Mouse (Mus musculus) embryonic facial prominence, embryonic 13.5 days (tissue): ENCODE results near the gene Mtap. TPM values are rescaled to one million over a fixed set of nuclear protein-coding genes. Genes with fewer than 3 reads are reported as not detected.

ENCODE experiments used
- ATAC-seq: fragments of 200-750 bp; cut with Nextera tagmentation; 2 replicates; pipeline ENCODE4 v1.8.0; 2017; ENCODE audit warnings: low read depth; ENCODE audit not compliant: insufficient number of reproducible peaks, insufficient read depth, low FRiP score, low TSS enrichment
- H3K27ac ChIP-seq: fragments of 300-500 bp; sonication (generic); 2 replicates; pipeline ENCODE4 v1.5.1; 2015; ENCODE audit warnings: moderate library complexity, mild to moderate bottlenecking, inconsistent platforms
- H3K27me3 ChIP-seq: fragments of 300-500 bp; sonication (generic); 2 replicates; pipeline ENCODE4 v1.6.1; 2015; ENCODE audit warnings: mild to moderate bottlenecking, inconsistent platforms
- H3K36me3 ChIP-seq: fragments of 300-500 bp; sonication (generic); 2 replicates; pipeline ENCODE4 v1.6.1; 2015; ENCODE audit warnings: mild to moderate bottlenecking, inconsistent platforms
- H3K4me1 ChIP-seq: fragments of 300-500 bp; sonication (generic); 2 replicates; pipeline ENCODE4 v1.6.1; 2015; ENCODE audit warnings: inconsistent platforms
- H3K4me2 ChIP-seq: fragments of 300-500 bp; sonication (generic); 2 replicates; pipeline ENCODE4 v1.6.1; 2015; ENCODE audit warnings: moderate library complexity, mild to moderate bottlenecking, inconsistent platforms
- H3K4me3 ChIP-seq: fragments of 300-500 bp; sonication (generic); 2 replicates; pipeline ENCODE4 v1.5.1; 2015; ENCODE audit warnings: mild to moderate bottlenecking, inconsistent platforms
- H3K9ac ChIP-seq: fragments of 300-500 bp; sonication (generic); 2 replicates; pipeline ENCODE4 v1.6.1; 2015; ENCODE audit warnings: mild to moderate bottlenecking, inconsistent platforms
- H3K9me3 ChIP-seq: fragments of 300-500 bp; sonication (generic); 2 replicates; pipeline ENCODE4 v1.6.1; 2016; ENCODE audit warnings: inconsistent platforms
- WGBS: fragments of 180-500 bp; shearing (Covaris S2); methylation state at CpG from one replicate; pipeline ENCODE4 v1.1.7; 2015; ENCODE audit warnings: mixed read lengths; 5-methylcytosine and 5-hydroxymethylcytosine counted together
- polyA plus RNA-seq: library from polyadenylated mRNA; unstranded; fragments of >200 nt; fragmentation: Nextera tagmentation; extraction: Ambion mirVana; gene quantifications from 2 replicates; pipeline ENCODE4 v1.2.1, GENCODE M21; 2015

The Mtap gene
- polyA plus RNA-seq, 1 experiment from 2014 or later: 91.0 TPM

DNA sequence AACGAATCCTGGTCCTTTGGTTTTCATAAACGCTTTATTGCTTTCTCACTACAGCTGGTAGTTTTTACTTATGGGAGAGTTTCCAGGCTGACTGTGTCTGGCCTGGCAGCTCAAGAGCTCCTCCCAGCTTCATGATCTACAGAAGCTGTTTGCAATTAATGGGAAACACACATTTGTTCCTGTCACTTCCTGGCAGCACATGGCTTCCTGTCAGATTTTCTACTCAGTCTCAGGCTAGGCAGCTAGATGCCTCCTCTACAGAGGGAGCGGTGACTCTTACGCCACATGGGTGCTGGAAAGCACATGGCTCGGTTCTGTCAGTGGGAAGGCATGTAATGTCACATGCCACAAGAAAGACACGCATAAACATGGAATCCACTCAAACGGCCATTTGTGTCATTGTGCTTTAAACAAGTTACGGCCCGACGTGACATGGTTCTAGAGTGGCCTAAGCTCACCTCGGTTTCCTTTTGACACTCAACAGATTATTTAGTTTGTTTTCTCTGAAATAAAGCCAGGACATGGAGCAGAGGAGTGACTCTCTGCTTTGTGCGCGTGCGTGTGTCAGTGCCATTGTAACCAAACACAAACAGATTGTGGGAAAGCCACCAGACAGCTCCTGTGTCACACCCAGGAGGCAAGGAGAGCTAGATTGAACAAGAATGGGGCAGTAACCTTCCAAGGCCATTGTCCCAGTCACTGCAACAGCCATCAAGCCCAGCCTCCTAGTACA is 36.1 kb downstream of the Mtap start:
- no peak for ATAC-seq
- Histone ChIP-seq H3K4me1 (no peaks in the 10 kb centered on the region), H3K36me3 (peaks cover 88% of the 10 kb centered on the region), H3K9me3 (no peaks in the 10 kb centered on the region), H3K27me3 (no peaks in the 10 kb centered on the region), H3K9ac (no peak overlapping the region), H3K27ac (no peak overlapping the region), H3K4me2 (no peak overlapping the region), H3K4me3 (no peak overlapping the region)
- WGBS: 91% methylated on average over 14 of the region's 14 CpGs

DNA sequence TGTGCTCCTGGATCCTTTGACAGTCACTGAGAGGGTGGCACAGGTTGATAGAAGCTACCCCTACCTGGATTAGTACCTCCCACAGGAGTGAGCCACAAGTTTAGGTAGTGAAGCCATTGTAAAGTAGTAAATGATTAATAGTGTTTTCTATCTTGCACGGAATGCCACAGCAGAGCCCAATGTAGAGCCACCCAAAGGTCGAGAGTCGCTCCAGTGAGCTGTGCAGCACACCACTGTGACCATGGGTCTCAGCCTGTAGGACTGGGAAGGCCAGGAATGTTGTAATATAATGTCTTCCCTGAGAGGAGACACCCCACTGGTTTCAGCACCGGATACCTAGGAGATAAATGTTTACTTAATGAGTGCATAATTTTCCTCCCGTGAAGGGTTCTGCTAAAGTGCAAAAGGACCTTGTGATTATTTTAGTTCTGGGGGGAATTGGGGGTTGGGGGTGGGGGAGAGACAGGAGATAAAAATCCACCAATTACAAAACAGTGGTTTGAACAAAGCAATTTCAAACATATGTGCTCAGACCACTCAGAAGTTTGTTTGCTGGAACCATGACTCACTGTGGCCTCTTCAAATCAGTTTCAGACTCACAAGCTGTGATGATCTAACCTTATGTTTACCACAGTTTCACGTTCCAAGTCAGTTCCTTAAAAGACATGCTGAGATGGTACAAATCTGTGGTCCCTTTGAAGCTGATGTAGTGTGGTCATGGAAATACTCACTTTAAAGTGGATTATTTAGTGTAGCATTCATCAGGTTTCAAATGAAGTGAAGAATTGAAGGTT is 40.8 kb downstream of the Mtap start:
- WGBS: 72% methylated on average over 6 of the region's 6 CpGs

DNA sequence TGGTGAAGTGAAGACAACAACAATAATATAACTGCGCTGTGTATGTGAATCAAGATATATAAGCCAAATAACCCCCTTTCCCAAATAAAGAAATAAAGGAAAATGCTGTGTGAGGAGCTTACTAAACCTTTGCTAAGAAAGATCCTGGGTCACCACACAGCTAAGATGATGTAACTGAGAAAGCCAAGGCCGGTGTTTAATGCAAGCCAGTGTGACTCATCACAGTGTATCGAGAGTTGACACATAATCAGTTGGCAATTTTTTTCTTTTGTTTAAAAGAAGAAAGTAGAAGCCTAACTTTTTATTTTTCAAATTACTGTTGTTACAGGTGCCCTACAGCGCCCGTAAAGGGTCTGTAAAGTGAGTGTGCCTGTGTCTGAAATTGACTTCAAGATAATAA is 43.2 kb downstream of the Mtap start:
- H3K36me3 ChIP-seq: peaks cover 66% of the 10 kb centered on the region
- no peaks in the 10 kb centered on the region for H3K27me3 ChIP-seq
- no peak overlapping the region for H3K9ac ChIP-seq
- H3K4me1 ChIP-seq: no peaks in the 10 kb centered on the region
- H3K4me3 ChIP-seq: no peak overlapping the region
- H3K9me3 ChIP-seq: no peaks in the 10 kb centered on the region
- ATAC-seq: no peak
- H3K27ac ChIP-seq: no peak overlapping the region
- H3K4me2 ChIP-seq: no peak overlapping the region
- WGBS: 95% methylated on average over 5 of the region's 5 CpGs

More for the DNA sequence above, 40.8 kb downstream of the Mtap start:
- Histone ChIP-seq H3K9me3 (no peaks in the 10 kb centered on the region), H3K4me1 (no peaks in the 10 kb centered on the region), H3K36me3 (peaks cover 88% of the 10 kb centered on the region), H3K9ac (no peak overlapping the region), H3K27me3 (no peaks in the 10 kb centered on the region), H3K4me2 (no peak overlapping the region), H3K27ac (no peak overlapping the region), H3K4me3 (no peak overlapping the region)
- ATAC-seq: no peak

DNA sequence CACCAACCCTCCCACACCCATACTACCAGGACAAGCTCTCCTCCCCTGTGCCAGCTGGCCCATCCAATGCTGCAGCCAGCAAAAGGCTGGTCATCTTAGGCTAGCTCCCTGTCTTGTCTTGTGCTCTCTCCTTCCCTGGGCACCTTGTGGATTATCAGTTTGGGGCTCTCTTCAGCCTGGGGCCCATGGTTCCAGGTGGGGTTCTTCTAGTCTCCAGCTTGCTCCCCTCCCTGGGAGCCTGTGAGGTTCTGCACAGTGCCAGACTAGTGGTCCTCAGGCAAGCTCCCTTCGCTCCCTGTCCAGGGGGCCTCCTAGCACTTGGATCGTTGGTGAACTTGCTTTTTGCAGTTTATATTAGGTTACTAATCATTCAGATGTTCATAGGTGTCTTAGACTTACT is 44.7 kb downstream of the Mtap start:
- no peaks in the 10 kb centered on the region for H3K4me1 ChIP-seq
- ATAC-seq: peak; percentile 15; the same call in 1 of the 2 replicates
- peaks cover 51% of the 10 kb centered on the region for H3K36me3 ChIP-seq
- 96% methylated on average over 2 of the region's 2 CpGs for WGBS
- H3K27ac ChIP-seq: no peak overlapping the region
- no peaks in the 10 kb centered on the region for H3K27me3 ChIP-seq
- H3K4me2 ChIP-seq: no peak overlapping the region
- no peak overlapping the region for H3K4me3 ChIP-seq
- H3K9ac ChIP-seq: no peak overlapping the region
- no peaks in the 10 kb centered on the region for H3K9me3 ChIP-seq

DNA sequence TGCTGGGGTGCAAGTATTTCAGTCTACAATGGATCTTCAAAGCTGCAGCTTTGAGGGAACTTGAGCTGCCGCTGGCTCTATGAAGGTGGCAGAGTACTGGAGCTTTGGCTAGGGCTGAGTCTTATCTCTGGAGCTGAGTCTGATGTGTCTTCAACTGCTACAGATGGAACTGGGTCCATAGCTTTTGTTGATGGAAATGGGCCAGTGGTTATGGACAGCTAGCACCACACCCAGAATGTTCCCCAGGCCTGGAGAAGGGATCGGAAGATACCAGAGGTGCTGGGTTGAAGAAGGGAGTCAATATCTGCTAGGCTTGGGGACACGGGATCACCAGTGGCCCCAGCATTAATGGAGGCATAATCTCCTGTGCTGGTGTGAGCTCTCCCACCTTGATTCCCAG is 45.6 kb downstream of the Mtap start:
- Histone ChIP-seq H3K4me2 (no peak overlapping the region), H3K4me3 (no peak overlapping the region), H3K36me3 (peaks cover 42% of the 10 kb centered on the region), H3K9me3 (no peaks in the 10 kb centered on the region), H3K27me3 (no peaks in the 10 kb centered on the region), H3K4me1 (no peaks in the 10 kb centered on the region), H3K27ac (no peak overlapping the region), H3K9ac (no peak overlapping the region)
- 93% methylated on average over 3 of the region's 3 CpGs for WGBS
- no peak for ATAC-seq

DNA sequence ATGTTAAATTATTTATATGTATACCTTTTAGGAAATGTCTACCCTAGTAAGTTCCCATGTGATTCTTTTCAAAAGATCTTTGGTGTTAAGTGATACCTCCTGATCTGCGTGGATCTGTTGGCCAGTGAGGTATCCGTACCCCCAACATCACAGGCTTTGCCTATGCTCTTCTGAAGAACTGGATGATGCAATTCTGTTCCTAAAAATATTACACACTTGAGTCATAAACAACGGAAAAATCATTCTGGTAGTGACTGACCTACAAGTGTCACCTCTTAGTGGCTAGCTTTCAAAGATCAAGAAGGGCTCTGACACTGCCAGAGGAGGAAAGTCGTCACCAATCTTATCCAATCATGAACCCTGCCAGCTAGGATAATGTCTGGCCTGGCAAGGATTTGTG is 58.6 kb downstream of the Mtap start:
- H3K27ac ChIP-seq: no peak overlapping the region
- no peaks in the 10 kb centered on the region for H3K9me3 ChIP-seq
- ATAC-seq: no peak
- H3K9ac ChIP-seq: no peak overlapping the region
- H3K4me1 ChIP-seq: no peaks in the 10 kb centered on the region
- WGBS: 82% methylated on average over 4 of the region's 4 CpGs
- H3K36me3 ChIP-seq: no peaks in the 10 kb centered on the region
- no peak overlapping the region for H3K4me3 ChIP-seq
- H3K27me3 ChIP-seq: no peaks in the 10 kb centered on the region
- H3K4me2 ChIP-seq: no peak overlapping the region

DNA sequence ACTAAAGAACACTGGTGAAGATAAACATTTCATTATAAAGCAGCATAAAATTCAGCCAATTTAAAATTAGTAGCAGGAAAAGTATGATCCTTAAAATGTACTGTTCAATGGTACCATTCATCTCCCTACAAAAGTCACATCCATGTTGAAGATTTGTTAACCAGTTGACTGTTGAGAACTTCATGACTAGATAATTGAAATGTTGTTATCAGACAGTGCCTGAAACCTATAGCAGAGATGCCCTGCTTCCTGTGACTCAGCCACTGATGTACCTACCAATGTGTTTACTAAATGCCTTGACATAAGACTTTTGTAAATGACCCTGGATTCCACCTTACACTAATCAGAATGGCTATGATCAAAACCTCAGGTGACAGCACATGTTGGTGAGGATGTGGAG is 60.2 kb downstream of the Mtap start:
- H3K9ac ChIP-seq: no peak overlapping the region
- no peak overlapping the region for H3K4me2 ChIP-seq
- H3K27ac ChIP-seq: no peak overlapping the region
- no peak overlapping the region for H3K4me3 ChIP-seq
- H3K27me3 ChIP-seq: no peaks in the 10 kb centered on the region
- no peaks in the 10 kb centered on the region for H3K4me1 ChIP-seq
- H3K36me3 ChIP-seq: no peaks in the 10 kb centered on the region
- no peak for ATAC-seq
- no peaks in the 10 kb centered on the region for H3K9me3 ChIP-seq

DNA sequence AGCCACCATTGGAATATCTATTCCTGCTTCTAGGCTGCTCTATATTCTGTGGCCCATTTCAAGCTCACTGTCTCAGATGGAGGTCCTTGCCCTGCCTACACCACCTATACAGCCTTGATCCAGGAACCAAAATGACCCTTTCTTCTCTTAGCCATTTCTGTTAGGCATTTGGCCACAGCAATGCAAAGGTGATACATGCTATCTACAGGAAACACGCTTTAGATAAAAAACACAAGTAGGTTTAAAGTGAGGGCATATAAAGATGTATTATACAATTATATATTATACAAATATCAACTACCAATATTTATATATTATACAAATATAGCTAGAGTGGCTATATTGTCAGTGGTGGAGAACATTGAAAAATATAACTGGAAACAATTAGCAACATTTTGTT is 63.9 kb downstream of the Mtap start:
- H3K9ac ChIP-seq: no peak overlapping the region
- ATAC-seq: no peak
- no peaks in the 10 kb centered on the region for H3K4me1 ChIP-seq
- no peaks in the 10 kb centered on the region for H3K9me3 ChIP-seq
- no peak overlapping the region for H3K27ac ChIP-seq
- H3K4me3 ChIP-seq: no peak overlapping the region
- H3K27me3 ChIP-seq: no peaks in the 10 kb centered on the region
- WGBS: 91% methylated on average over 1 of the region's 1 CpGs
- no peak overlapping the region for H3K4me2 ChIP-seq
- H3K36me3 ChIP-seq: no peaks in the 10 kb centered on the region

DNA sequence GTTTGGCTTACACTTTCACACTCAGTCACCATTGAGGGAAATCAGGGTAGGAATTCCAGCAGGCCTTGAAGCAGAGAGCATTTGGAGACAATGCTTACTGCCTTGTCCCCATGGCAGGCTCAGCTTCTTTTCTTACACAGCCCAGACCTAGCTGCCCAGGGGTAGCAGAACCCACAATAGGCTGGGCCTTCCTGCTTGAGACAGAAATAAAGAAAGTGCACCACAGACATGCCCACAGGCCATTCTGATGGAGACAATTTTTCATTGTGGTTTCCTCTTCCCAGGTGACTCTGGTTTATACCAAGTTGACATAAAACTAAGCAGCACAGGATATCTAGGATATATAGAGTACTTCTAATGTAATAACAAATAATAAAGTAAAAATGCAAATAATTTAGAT is 72.4 kb downstream of the Mtap start:
- no peak overlapping the region for H3K9ac ChIP-seq
- H3K4me3 ChIP-seq: no peak overlapping the region
- H3K9me3 ChIP-seq: no peaks in the 10 kb centered on the region
- H3K4me2 ChIP-seq: no peak overlapping the region
- ATAC-seq: no peak
- H3K27me3 ChIP-seq: no peaks in the 10 kb centered on the region
- no peaks in the 10 kb centered on the region for H3K4me1 ChIP-seq
- H3K36me3 ChIP-seq: no peaks in the 10 kb centered on the region
- no peak overlapping the region for H3K27ac ChIP-seq

DNA sequence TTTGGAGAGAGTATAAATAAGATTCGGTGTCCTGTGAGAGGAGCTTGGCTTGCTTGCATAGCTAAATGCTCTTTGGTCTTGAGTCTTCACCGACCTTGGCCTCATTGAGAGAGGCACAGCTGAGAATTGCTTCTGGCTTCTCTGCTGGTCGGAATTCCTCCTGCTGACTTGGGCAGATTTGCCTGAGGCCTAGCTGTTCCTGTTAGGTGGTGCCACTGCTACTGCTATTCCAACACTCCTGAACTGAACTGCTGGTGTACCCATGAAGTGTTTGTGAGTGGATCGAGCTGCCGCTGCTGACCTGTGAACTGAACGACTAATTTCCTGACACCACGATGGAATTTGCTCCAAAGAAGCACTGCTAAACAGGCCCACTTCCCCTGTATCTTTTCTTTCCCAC is 73.4 kb downstream of the Mtap start:
- H3K9me3 ChIP-seq: no peaks in the 10 kb centered on the region
- H3K4me1 ChIP-seq: no peaks in the 10 kb centered on the region
- ATAC-seq: no peak
- no peaks in the 10 kb centered on the region for H3K36me3 ChIP-seq
- H3K27me3 ChIP-seq: no peaks in the 10 kb centered on the region
- no peak overlapping the region for H3K4me2 ChIP-seq
- 67% methylated on average over 7 of the region's 7 CpGs for WGBS
- no peak overlapping the region for H3K4me3 ChIP-seq
- no peak overlapping the region for H3K27ac ChIP-seq
- H3K9ac ChIP-seq: no peak overlapping the region

DNA sequence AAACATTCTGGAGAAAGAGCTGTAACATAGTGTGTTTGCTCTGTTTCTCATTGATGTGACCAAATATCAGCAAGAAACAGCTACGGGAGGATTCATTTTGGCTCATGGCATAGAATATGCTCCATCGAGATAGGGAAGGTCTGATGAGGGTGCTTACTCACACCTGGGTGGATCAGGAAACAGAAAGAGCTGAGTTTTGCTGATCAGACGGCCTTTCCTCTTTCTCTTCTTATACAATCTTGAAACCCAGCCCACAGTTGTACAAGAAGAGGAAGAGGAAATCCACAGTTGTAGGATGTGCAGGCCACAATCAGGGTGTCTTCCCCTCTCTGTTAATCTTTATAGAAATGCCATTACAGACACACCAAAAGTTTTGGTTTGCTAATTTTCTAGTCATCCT is 75.3 kb downstream of the Mtap start:
- Histone ChIP-seq H3K4me2 (no peak overlapping the region), H3K27me3 (no peaks in the 10 kb centered on the region), H3K27ac (no peak overlapping the region), H3K9me3 (no peaks in the 10 kb centered on the region), H3K9ac (no peak overlapping the region), H3K36me3 (no peaks in the 10 kb centered on the region), H3K4me1 (no peaks in the 10 kb centered on the region), H3K4me3 (no peak overlapping the region)
- WGBS: 77% methylated on average over 3 of the region's 3 CpGs
- ATAC-seq: no peak
